Comparison of ENCODE assay signal across 11 mouse cellular contexts in genomic region chr13:98716176-98716575, GRCm38 (mm10). TPM values are rescaled to one million over a fixed set of nuclear protein-coding genes. Genes with fewer than 3 reads are reported as not detected.
"Had no signal": no experiment of that assay in that cellular context is flagged by ENCODE, and none has a peak within 500 bp of the region (broad histone marks: within the 10 kb centered on the region; RNA-seq: fewer than 3 reads in every experiment).

No protein-coding gene starts in this region.

- H3K4me1 ChIP-seq: kidney, embryonic 15.5 days; limb, embryonic 15.5 days; midbrain, embryonic 12.5 days had no signal

- H3K36me3 ChIP-seq: limb, embryonic 15.5 days; liver, embryonic 13.5 days; midbrain, embryonic 12.5 days had no signal

- H3K9me3 ChIP-seq: kidney, embryonic 15.5 days; limb, embryonic 15.5 days; liver, embryonic 13.5 days; midbrain, embryonic 12.5 days had no signal

- H3K9ac ChIP-seq: kidney, embryonic 15.5 days; limb, embryonic 15.5 days; liver, embryonic 13.5 days; midbrain, embryonic 12.5 days had no signal

- H3K4me3 ChIP-seq: kidney, embryonic 15.5 days; limb, embryonic 15.5 days; liver, embryonic 13.5 days; midbrain, embryonic 12.5 days had no signal

- ATAC-seq: midbrain, embryonic 16.5 days had no signal

- H3K4me2 ChIP-seq: kidney, embryonic 15.5 days; limb, embryonic 15.5 days; liver, embryonic 13.5 days; midbrain, embryonic 12.5 days had no signal

- DNase-seq: left cerebral cortex, postnatal 4 days; liver, embryonic 13.5 days; lung, adult 18-20 months; right cerebral cortex, adult 18-20 months; right cerebral cortex, postnatal 25 days; thymus, postnatal 4 days had no signal

- H3K27ac ChIP-seq: kidney, embryonic 15.5 days; limb, embryonic 15.5 days; liver, embryonic 13.5 days; midbrain, embryonic 12.5 days had no signal

- H3K27me3 ChIP-seq: kidney, embryonic 15.5 days; limb, embryonic 15.5 days; liver, embryonic 13.5 days; midbrain, embryonic 12.5 days had no signal

RNA-seq across cellular contexts. Expression of gene Tmem171, which starts 21.5 kb away (rescaled TPM):
- polyA plus RNA-seq: liver, embryonic 13.5 days; midbrain, embryonic 12.5 days; midbrain, embryonic 16.5 days; neural tube, embryonic 14.5 days had no signal
